Mouse (Mus musculus) intestine, embryonic 14.5 days (tissue): ENCODE measurements around the gene Napsa. TPM values are rescaled to one million over a fixed set of nuclear protein-coding genes. Genes with fewer than 3 reads are reported as not detected.

Experiments
- ATAC-seq: fragments of 200-750 bp; cut with Nextera tagmentation; replicated peaks from 2 replicates; pipeline ENCODE4 v1.8.0; 2017; ENCODE audit warnings: low read depth, moderate number of reproducible peaks, moderate TSS enrichment, moderate library complexity; ENCODE audit not compliant: low FRiP score, low TSS enrichment
- DNase-seq: peaks from one replicate; pipeline ENCODE4 v3.0.0-alpha.2; 2018; ENCODE audit warnings: low spot score
- H3K27ac ChIP-seq: fragments of 300-500 bp; sonication (generic); 2 replicates; pipeline ENCODE4 v1.5.1; 2014; ENCODE audit warnings: low read depth, mild to moderate bottlenecking, control low read depth
- H3K27me3 ChIP-seq: fragments of 300-500 bp; sonication (generic); replicated peaks from 2 replicates; pipeline ENCODE4 v1.6.1; 2014; ENCODE audit warnings: low read length, control low read depth; ENCODE audit not compliant: control insufficient read depth, insufficient read depth
- H3K36me3 ChIP-seq: fragments of 300-500 bp; sonication (generic); 2 replicates; pipeline ENCODE4 v1.6.1; 2014; ENCODE audit warnings: low read length, control low read depth; ENCODE audit not compliant: control insufficient read depth, insufficient read depth
- H3K4me1 ChIP-seq: fragments of 300-500 bp; sonication (generic); replicated peaks from 2 replicates; pipeline ENCODE4 v1.6.1; 2014; ENCODE audit warnings: low read length, control low read depth, mixed read lengths; ENCODE audit not compliant: control insufficient read depth, insufficient read depth
- H3K4me2 ChIP-seq: fragments of 300-500 bp; sonication (generic); 2 replicates; pipeline ENCODE4 v1.6.1; 2014; ENCODE audit warnings: low read length
- H3K4me3 ChIP-seq: fragments of 300-500 bp; sonication (generic); 2 replicates; pipeline ENCODE4 v1.5.1; 2014; ENCODE audit warnings: low read depth, low read length, control low read depth, mixed read lengths
- H3K9ac ChIP-seq: fragments of 300-500 bp; sonication (generic); 2 replicates; pipeline ENCODE4 v1.6.1; 2014; ENCODE audit warnings: mild to moderate bottlenecking, low read length
- H3K9me3 ChIP-seq: fragments of 300-500 bp; sonication (generic); 2 replicates; pipeline ENCODE4 v1.6.1; 2016; ENCODE audit warnings: low read length, control low read depth; ENCODE audit not compliant: control insufficient read depth
- WGBS: fragments of 180-500 bp; shearing (Covaris S2); extraction: QIAGEN DNeasy Blood & Tissue Kit; methylation state at CpG from one replicate; pipeline ENCODE4 v1.1.7; 2014; 5-methylcytosine and 5-hydroxymethylcytosine counted together
- polyA plus RNA-seq: library from polyadenylated mRNA; unstranded; fragments of >200 nt; fragmentation: Nextera tagmentation; extraction: Ambion mirVana; gene quantifications from 2 replicates; pipeline ENCODE4 v1.2.1, GENCODE M21; 2014

The Napsa gene
- polyA plus RNA-seq, 1 experiment from 2014 or later, result 1.7 TPM

DNA sequence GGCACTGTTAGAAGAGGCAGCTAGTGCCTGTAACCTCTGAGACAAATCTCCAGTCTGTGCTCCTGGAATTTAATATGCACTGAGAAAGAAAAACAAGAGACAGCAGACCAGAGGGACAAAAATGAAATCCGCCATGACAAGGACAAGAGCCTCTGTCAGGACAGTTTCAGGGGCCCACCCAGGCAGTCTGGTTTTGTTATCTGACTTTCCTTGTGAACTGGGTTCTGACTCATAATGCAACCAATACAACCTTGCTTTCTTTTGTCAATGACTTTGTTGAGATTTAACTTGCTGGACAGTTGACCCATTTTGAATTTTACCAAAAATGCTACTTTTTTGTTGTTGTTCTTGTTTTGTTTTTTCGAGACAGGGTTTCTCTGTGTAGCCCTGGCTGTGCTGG lies 14.6 kb upstream of the Napsa start:
- Histone ChIP-seq H3K9me3 (no peaks in the 10 kb centered on the region), H3K27ac (no peak overlapping the region), H3K27me3 (no peaks in the 10 kb centered on the region), H3K4me2 (no peak overlapping the region), H3K4me1 (peaks cover 6% of the 10 kb centered on the region), H3K4me3 (no peak overlapping the region), H3K9ac (no peak overlapping the region), H3K36me3 (no peaks in the 10 kb centered on the region)
- no peak for DNase-seq
- WGBS, result 77% methylated on average over 2 of the region's 2 CpGs
- no peak for ATAC-seq

GRCm38 (mm10) chr7:44560435-44561400 lies 11.5 kb upstream of the Napsa start:
- Histone ChIP-seq H3K4me1 (no peaks in the 10 kb centered on the region), H3K4me2 (no peak overlapping the region), H3K27me3 (no peaks in the 10 kb centered on the region), H3K9me3 (no peaks in the 10 kb centered on the region), H3K27ac (no peak overlapping the region), H3K36me3 (no peaks in the 10 kb centered on the region), H3K9ac (no peak overlapping the region), H3K4me3 (no peak overlapping the region)
- ATAC-seq (peak; percentile 49; the same call in 1 of the 2 replicates), DNase-seq (peak; percentile 87)
- 52% methylated on average over 18 of the region's 18 CpGs for WGBS

- H3K27ac ChIP-seq, result no peak overlapping the region
- H3K27me3 ChIP-seq, result no peaks in the 10 kb centered on the region
- DNase-seq, result no peak
- 49% methylated on average over 8 of the region's 8 CpGs for WGBS
- no peak overlapping the region for H3K9ac ChIP-seq
- ATAC-seq, result no peak
- H3K9me3 ChIP-seq, result no peaks in the 10 kb centered on the region
- no peaks in the 10 kb centered on the region for H3K4me1 ChIP-seq
- H3K36me3 ChIP-seq, result no peaks in the 10 kb centered on the region
- H3K4me3 ChIP-seq, result no peak overlapping the region
- no peak overlapping the region for H3K4me2 ChIP-seq
Measured at GRCm38 (mm10) chr7:44563284-44563683, 8.9 kb upstream of the Napsa start.

GRCm38 (mm10) chr7:44564486-44564885 lies 7.7 kb upstream of the Napsa start:
- no peak for DNase-seq
- Histone ChIP-seq H3K27ac (no peak overlapping the region), H3K9ac (no peak overlapping the region), H3K27me3 (no peaks in the 10 kb centered on the region), H3K4me2 (no peak overlapping the region), H3K36me3 (no peaks in the 10 kb centered on the region), H3K9me3 (no peaks in the 10 kb centered on the region), H3K4me1 (no peaks in the 10 kb centered on the region), H3K4me3 (no peak overlapping the region)
- no peak for ATAC-seq
- 84% methylated on average over 10 of the region's 10 CpGs for WGBS

DNA sequence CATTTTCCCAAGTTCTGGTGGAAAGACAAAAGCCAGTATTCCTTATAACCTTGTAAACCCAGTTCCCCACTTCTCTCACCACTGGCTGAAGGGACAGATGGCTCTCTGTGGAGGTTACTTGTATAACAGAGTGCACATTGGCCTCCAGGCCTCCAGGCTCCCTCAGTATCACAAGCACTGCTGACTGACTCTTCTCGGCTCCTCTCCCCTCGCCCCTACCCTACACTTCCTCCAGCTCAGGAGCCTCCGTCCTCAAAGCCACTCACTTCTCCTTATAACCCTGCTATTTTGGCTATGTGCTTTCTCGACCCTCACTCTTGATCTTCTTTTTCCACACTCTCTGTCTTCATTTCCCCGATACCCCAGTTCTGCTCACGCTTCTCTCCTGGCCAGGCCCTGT lies 6.8 kb upstream of the Napsa start:
- H3K4me3 ChIP-seq, result no peak overlapping the region
- H3K27ac ChIP-seq, result no peak overlapping the region
- H3K27me3 ChIP-seq, result no peaks in the 10 kb centered on the region
- H3K36me3 ChIP-seq, result no peaks in the 10 kb centered on the region
- DNase-seq, result no peak
- no peak overlapping the region for H3K4me2 ChIP-seq
- ATAC-seq, result no peak
- no peaks in the 10 kb centered on the region for H3K4me1 ChIP-seq
- 72% methylated on average over 6 of the region's 6 CpGs for WGBS
- H3K9me3 ChIP-seq, result no peaks in the 10 kb centered on the region
- H3K9ac ChIP-seq, result no peak overlapping the region

DNA sequence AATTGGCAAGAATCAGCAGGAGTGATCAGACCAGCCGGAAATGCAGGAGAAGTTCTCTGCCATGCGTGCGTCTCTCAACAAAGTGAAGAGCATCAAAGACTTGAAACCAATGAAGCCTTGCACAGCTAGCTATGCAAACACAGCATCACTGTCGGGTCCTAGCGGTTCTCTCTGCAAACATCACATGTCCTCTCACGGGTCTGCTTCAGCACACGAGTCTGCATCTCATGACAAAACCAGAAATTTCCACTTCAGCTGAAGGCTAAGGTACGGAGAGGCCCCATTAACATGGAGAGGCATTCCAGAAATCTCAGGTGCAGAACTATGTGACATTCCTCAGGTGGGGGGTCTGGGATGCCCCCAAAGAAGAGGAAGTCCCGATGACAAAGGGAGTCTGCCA lies 3.4 kb upstream of the Napsa start:
- Histone ChIP-seq H3K27ac (no peak overlapping the region), H3K9ac (no peak overlapping the region), H3K9me3 (no peaks in the 10 kb centered on the region), H3K27me3 (no peaks in the 10 kb centered on the region), H3K4me1 (no peaks in the 10 kb centered on the region), H3K36me3 (no peaks in the 10 kb centered on the region), H3K4me3 (no peak overlapping the region), H3K4me2 (no peak overlapping the region)
- WGBS, result 61% methylated on average over 9 of the region's 9 CpGs
- DNase-seq, result no peak
- ATAC-seq, result no peak

- Histone ChIP-seq H3K27ac (no peak overlapping the region), H3K4me2 (no peak overlapping the region), H3K9me3 (no peaks in the 10 kb centered on the region), H3K4me3 (no peak overlapping the region), H3K27me3 (no peaks in the 10 kb centered on the region), H3K9ac (no peak overlapping the region), H3K4me1 (no peaks in the 10 kb centered on the region), H3K36me3 (no peaks in the 10 kb centered on the region)
- WGBS, result 83% methylated on average over 6 of the region's 6 CpGs
- ATAC-seq (no peak), DNase-seq (no peak)
Measured at GRCm38 (mm10) chr7:44570989-44571388, 1.2 kb upstream of the Napsa start.

DNA sequence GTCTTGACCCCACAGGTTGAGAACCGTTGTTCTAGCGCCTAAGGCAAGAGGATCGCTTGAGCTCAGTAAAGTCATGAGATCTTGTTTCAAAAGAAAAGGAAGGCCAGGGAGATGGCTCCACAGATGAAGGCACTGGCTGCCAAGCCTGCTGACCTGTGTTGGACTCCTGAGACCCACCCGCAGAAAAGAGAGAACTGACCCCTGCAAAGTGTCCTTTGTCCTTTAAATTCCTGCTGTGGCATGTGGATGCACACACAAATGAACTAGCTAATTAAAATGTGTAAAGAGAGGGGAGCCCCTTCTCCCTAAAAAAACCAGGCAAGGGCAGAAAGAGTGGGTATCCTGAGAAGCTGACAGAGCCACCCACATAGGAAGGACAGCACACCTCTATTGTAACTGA lies 369 bp upstream of the Napsa start:
- WGBS, result 69% methylated on average over 4 of the region's 4 CpGs
- Histone ChIP-seq H3K4me1 (no peaks in the 10 kb centered on the region), H3K9me3 (no peaks in the 10 kb centered on the region), H3K36me3 (no peaks in the 10 kb centered on the region), H3K9ac (no peak overlapping the region), H3K4me2 (no peak overlapping the region), H3K4me3 (no peak overlapping the region), H3K27me3 (no peaks in the 10 kb centered on the region), H3K27ac (no peak overlapping the region)
- DNase-seq, result no peak
- ATAC-seq, result no peak

DNA sequence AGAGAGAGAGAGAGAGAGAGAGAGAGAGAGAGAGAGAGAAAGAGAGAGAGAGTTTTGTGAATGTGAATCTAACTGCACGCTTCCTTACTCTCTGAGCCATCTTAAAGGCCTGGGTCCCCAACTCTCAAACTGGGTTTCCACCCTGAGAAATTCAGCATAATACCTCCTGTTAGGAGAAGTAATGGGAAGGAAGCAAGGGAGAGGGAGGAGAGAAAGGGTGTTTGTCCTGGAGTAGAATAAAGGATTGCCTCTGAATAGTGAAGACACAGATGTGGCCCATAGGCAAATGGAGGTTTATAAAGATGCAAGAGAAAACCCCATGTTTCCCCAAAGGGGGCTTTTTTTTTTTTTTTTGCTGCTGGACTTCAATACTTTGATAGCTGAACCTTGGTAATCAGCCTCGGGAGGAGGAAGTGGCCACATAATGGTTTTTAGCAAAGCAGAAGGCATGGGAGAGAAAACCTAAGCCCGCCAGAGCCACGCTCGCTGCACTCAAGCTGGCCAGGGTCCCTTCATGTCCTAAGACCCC lies 840 bp downstream of the Napsa start:
- Histone ChIP-seq H3K27me3 (no peaks in the 10 kb centered on the region), H3K4me3 (no peak overlapping the region), H3K4me2 (no peak overlapping the region), H3K9ac (no peak overlapping the region), H3K27ac (no peak overlapping the region), H3K9me3 (no peaks in the 10 kb centered on the region), H3K4me1 (no peaks in the 10 kb centered on the region), H3K36me3 (no peaks in the 10 kb centered on the region)
- DNase-seq (no peak), ATAC-seq (no peak)
- WGBS, result 81% methylated on average over 5 of the region's 5 CpGs
